Mouse (Mus musculus) hematopoietic stem cell, adult 5-6 weeks (primary cell): ENCODE measurements at regions not wholly inside any gene's neighbourhood (a gene's known extent, or its start where the extent isn't known, plus 50 kb on each side); places are given as distances from the start of the nearest gene placed in this dataset.

Source experiments
- ATAC-seq, 2 experiments: fragments of 125-278 bp in 1 of 2; replicated peaks in 1 of 2; 2 replicates each; pipeline ENCODE4 v1.8.0; 2016 to 2017; ENCODE audit warnings: inconsistent platforms in 2 of 2, mild to moderate bottlenecking in 2 of 2, moderate number of reproducible peaks in 2 of 2, low read depth in 1 of 2, moderate TSS enrichment in 1 of 2; ENCODE audit not compliant: low FRiP score in 2 of 2, poor library complexity in 2 of 2, severe bottlenecking in 2 of 2, insufficient read depth in 1 of 2, low TSS enrichment in 1 of 2

GRCm38 (mm10) chr1:161301348-161302075 lies 50.5 kb upstream of the Prdx6 start:
- ATAC-seq, result peak; percentile 53 to 67; a peak in 3 of 4 replicates

- ATAC-seq, result peak in 1 of 2 experiments; percentile 21; a peak in 1 of 4 replicates
Measured at GRCm38 (mm10) chr1:161306772-161307499, 55.9 kb upstream of the Prdx6 start.

- peak; percentile 60 to 69; a peak in 3 of 4 replicates for ATAC-seq
Measured at GRCm38 (mm10) chr1:161309269-161309668, 58.2 kb upstream of the Prdx6 start.

GRCm38 (mm10) chr1:161314078-161314477 lies 63.1 kb upstream of the Prdx6 start:
- no peak for ATAC-seq

GRCm38 (mm10) chr1:161321675-161322074 lies 70.7 kb upstream of the Prdx6 start:
- no peak for ATAC-seq

- ATAC-seq, result no peak
Measured at GRCm38 (mm10) chr1:161329218-161329617, 66.0 kb upstream of the Tnfsf4 start.

GRCm38 (mm10) chr1:161333151-161333550 lies 62.1 kb upstream of the Tnfsf4 start:
- ATAC-seq, result no peak

- no peak for ATAC-seq
Measured at GRCm38 (mm10) chr1:161345111-161345510, 50.1 kb upstream of the Tnfsf4 start.
